Mouse (Mus musculus): ENCODE data around the gene Cdk2ap2.

- TF ChIP-seq POLR2A (IDR thresholded peaks at IDR 0.05; ENCODE audit: low read depth, low read length): no peak
- no peak for TF ChIP-seq CTCF (conservative IDR thresholded peaks at IDR 0.05; ENCODE audit: insufficient read depth, insufficient read length, low read depth, low read length)
Measured at GRCm38 (mm10) chr19:4120496-4120895, 23.5 kb downstream of the Cdk2ap2 start.
